Mouse (Mus musculus): ENCODE results near the gene Pard3b.

Pard3b gene

DNA sequence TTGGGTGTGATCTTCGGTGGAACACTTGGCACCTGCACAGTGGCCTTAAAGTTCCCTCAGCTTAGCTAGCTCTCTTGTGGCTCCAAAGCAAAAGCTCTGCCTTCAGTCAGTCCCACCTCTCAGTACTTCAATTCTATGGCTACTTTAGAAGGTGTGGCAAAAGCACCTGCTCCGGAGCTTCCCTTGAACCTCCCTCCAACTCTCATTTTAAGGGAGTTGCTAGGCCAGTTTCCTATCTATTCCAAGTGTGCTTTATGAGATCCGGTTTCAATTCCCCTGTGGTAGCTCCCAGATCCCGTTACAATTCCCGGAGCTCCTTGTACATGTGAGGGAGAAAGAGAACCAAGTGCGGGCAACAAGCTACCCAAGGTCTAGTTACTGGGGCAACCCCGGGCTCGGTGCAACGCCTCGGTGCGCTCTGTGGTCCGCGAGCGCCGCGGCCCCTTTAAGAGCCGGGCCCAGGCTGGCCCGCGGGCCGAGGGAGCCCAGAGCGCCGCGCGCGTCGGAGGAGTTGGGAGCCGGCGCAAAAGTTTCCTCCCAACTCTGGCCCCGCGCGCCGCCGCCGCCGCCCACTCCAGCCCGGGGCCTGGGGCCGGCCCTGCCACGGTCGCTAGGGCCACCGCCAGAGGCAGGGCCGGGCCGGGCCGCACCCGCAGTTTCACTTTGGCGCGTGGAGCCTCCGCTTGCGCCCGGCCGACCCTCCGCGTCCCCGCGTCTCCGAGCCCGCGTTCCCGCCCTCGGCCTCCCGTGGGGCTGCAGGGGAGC lies at the start of gene Pard3b:
Gene Pard3b (plus strand): TSS at position 478 of the 765 bp plus-strand sequence.
- in situ Hi-C loops (cut with MboI; ENCODE audit: low sequenced_read_pairs), result no loop called here

DNA sequence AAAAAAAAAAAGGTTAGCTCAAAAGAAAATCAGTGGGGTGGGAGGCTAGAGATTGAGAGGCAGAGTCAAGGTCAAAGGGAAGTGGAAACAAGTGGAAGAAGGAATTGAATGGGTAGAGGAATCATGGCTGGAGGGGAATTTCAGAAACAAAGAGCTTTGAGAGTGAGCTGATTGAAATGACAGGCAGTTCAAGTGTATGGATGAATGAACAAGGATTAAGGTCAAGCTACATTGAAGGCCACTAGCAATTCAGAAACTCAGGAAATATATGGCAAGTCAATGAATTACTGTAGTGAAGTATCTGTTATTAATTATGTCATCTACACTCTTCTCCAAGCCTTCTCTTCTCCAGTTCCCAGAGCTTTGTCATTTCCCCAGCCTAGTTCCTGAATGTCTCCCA lies 22.4 kb upstream of the Pard3b start:
- in situ Hi-C loops (cut with MboI; ENCODE audit: low sequenced_read_pairs), result no loop called here

DNA sequence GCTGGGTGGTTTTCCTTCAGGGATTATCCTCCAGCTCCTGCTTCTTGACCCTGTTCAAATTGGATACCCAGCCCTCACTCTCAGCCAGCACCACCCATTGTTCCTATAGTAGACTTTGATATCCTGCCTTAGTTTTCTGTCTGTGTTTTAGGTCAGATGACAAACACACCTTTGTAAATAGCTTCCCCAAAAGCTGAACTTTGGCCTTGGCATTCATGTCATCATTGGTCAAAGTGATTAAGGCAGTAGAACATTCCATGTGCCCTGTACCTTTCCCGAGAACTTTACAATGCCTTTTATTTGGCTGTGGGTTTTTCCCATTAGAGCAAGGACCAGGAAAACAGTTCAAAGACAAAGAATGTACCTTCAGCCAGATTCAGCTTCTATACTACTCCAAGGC lies 18.0 kb upstream of the Pard3b start:
- in situ Hi-C loops (cut with MboI; ENCODE audit: low sequenced_read_pairs), result no loop called here

DNA sequence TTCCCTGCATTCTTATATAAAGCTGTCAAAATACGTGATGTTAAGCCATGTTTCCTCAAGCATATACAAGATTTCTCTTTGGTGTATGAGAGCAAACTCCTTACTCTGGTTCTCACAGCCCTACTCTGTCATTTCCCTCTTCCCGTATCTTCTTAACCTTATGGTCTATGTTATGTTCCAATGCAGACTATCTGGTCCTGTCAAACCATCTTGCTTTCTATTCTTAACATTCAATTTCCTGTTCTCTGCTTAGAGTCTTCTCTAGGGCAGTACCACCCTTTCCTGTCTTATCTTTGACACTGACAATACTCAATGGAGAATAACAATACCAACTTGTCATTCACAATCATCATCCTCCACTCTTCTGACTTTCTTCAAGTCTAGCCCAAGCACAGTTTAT lies 8.8 kb upstream of the Pard3b start:
- in situ Hi-C loops (cut with MboI; ENCODE audit: low sequenced_read_pairs), result no loop called here

DNA sequence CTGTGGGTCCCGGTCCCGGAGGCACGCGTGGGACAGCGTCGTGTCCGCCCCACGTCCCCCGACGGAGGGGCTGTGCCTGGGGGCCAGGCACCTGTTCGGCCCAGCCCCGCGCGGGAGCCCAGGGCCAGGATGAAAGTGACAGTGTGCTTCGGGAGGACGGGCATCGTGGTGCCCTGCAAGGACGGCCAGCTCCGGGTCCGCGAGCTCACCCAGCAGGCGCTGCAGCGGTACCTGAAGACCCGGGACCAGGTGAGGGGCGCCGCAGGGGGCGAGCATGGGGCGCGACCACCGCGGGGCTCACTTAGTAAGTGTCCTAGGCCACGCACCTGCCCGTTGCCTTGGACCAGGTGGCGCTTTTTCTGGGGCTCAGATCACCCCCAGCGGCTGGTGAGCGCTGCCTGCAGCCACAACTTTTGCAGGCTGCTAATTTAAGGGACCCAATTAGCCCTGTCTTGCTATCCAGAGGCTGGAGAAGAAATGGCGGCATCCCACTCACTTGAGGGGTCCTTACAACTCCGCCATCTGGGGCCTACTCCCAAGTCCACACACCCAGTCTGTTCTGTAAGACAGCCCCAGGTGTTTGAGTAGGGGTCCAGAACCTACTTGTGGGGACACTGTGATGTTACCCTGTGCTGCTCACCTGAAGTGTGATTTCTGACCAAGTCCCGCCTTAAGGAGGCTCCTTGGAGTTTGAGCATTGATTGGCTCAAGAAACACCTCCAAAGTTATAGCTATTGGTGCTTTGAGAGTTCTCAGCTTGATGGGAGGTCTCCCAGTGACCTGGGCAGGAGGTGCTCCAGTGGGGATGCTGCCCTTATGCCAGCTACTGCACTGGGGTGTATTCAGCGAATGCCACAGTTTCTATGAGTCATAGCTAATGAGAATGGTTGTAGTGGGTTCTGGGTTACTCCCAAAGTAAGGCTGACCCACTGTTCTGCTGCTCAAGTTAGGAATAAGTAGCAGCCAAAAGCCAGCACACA lies 780 bp downstream of the Pard3b start:
- in situ Hi-C loops (cut with MboI; ENCODE audit: low sequenced_read_pairs), result no loop called here

DNA sequence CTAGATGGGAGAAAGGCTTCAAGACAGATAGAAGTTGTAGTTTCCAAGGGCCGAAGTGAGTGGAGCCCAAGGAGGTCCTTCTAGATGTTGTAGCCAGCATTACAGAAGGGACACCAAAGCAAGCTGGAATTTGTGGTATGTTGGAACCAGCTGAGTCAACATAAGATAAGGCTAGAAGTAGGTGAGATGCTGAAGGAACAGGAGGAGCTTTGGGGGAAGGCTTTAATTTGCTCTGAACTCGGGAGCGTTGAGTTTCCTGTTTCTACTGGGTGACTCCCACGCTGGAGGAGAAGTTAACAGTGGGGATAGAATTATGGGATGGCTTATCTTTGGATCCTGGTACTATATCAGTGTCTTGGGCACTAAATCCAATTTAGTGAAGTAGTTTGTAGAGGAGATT lies 3.3 kb downstream of the Pard3b start:
- in situ Hi-C loops (cut with MboI; ENCODE audit: low sequenced_read_pairs), result no loop called here

DNA sequence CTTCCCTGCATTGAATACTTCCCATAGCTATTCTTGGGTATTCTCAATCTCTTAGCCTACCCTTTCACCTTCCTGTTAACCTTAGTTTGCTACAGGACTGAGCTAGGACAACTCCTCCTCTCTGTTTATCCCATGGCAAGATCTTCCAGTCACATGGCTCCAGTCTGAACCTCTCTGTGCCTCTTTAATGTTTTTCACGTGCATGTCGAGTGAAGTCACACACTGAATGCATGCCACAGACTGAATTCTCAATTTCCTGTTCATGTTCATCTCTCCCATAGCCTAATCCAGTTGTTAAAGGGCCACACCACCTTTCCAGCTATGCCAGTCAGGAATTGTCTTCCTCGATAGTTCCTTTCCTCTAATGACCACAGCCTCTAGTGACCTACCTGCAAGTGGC lies 6.4 kb downstream of the Pard3b start:
- in situ Hi-C loops (cut with MboI; ENCODE audit: low sequenced_read_pairs), result no loop called here

DNA sequence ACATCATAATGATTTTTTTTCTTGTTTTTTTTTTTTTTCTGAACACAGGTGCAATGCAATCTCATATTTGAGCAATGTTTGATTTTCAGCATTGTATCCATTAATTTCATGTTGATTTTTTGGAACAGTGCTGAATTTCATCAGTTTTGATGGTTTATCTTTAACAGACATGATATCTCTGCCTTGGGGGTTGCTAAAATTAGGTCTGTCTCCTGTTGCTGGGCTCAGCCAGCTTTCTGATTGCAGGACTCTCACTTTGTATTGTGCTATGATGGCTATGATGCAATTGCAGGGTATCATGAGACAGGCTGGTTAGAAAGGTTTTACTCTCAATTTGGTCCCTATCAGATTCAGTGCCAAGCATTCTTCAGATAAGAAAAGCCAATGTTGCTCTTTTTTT lies 11.3 kb downstream of the Pard3b start:
- in situ Hi-C loops (cut with MboI; ENCODE audit: low sequenced_read_pairs), result no loop called here

DNA sequence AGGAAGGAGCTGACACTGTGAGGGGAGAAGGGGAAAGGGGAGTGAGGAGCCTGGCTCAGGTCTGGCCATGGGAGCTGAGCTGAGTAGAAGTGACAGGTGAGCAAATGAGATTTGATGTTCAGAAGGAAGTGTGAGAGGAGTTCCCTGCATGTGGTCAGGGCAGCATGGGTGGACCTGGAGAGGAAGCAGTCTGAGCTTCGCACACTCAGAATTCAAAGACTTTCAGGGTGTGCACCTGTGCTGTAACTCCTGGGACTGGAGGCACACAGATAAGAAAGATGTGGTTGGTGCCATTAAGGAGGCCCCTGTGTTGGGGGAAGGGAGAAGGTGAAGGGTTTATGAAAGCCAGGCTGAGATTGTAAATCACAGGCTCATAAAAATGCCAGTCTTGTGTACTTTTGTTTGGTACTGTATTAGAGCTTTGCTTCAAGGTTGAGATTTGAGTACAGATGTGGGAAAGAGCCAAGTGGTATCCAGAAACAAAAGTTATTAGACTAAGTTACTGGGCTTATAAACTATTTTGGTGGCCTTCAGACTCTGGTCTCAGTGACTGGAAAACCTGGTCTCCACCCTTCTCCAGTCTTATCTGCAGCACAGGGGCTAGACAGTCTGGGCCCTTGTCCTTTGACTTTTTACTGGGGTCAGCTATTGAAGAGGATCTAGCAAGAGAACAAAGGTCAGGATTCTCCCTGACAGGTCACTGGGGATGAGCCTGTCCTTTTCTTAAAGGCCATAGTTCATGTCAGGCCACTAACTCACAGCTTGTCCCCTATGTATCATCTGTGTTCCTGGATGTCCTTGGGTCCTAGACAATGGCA lies 13.0 kb downstream of the Pard3b start:
- in situ Hi-C loops (cut with MboI; ENCODE audit: low sequenced_read_pairs), result no loop called here

DNA sequence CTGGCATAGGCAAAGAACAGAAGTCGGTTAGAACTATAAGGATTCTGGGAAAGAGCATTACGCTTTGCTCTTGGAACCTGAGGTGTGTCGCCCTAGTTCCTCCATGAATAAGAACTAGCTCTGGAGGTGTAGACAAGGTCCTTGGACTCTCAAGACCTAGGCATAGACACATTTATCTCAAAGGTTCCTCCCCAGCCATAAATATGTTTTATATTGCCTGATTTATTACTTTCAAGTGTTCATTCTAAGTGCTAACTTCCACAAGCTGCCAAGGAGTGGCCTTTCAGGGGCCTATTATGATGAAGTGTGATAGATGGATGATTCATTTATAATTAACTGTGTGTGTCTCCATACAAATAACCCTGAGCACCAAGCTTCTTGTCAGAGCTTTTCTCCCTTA lies 19.1 kb downstream of the Pard3b start:
- in situ Hi-C loops (cut with MboI; ENCODE audit: low sequenced_read_pairs), result no loop called here

DNA sequence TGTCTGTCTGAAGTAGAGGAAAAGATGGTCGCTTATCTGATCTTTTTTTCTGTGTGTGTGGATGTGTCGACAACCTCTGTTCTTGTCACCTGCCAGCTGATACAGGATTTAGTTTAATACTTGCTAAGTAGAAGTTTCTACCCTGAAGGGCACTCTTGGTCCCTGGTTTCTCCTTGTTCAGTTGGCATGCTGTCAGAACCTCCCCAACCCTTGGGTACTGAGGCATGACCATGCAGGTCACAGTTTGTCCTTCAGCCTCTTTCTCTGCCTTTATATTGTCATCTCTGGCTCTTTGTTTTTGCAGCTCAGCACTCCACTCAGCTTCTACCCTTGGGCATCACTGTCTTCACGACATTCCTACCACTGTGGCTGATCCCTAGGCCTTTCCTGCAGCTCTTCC lies 21.3 kb downstream of the Pard3b start:
- in situ Hi-C loops (cut with MboI; ENCODE audit: low sequenced_read_pairs), result no loop called here

DNA sequence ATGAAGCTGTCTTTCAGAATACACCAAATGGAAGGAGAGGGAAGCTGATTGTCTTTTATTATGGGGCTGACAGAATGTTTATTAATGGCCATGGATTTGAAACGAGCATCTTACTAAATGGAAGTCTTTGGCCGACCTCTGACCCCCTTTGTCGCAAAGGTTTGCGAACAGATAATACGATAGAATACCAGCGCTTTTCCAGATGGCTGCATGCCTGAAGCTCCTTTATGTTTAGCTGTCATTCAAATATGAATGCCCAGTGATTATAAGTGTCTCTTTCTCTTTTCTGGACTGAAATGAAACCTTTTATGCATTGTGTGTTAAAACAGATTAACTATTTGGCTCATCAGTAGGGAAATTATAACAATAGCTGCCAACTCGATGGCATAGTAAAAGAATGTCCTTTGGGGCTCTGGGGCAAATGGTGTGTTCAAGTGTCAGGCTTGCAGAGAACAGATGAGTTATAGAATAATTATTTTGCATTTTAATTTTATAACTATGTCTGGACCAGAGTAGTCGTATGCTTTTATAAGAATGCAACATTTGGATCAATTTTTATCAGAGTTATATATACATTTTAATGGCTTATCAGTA lies 46.7 kb downstream of the Pard3b start:
- in situ Hi-C loops (cut with MboI; ENCODE audit: low sequenced_read_pairs), result no loop called here

DNA sequence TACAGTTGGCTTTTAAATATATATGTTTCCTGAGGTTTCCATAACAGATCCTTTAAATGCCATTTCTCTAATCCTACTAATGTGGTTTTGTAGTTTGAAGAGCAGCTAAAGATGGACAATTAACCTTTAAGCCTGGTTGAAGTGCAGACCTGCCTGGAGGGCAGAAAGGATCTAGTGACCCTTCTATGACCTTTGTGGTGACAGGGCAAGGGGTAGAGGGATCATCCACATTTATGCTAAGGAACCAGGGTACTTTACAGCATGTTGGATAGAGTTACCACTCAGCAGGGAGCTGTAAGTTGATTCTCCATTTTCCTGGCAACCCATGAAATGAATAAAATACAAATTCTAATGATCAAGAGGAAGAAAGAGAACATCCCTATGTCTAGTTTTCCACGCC lies 47.3 kb downstream of the Pard3b start:
- in situ Hi-C loops (cut with MboI; ENCODE audit: low sequenced_read_pairs), result no loop called here

DNA sequence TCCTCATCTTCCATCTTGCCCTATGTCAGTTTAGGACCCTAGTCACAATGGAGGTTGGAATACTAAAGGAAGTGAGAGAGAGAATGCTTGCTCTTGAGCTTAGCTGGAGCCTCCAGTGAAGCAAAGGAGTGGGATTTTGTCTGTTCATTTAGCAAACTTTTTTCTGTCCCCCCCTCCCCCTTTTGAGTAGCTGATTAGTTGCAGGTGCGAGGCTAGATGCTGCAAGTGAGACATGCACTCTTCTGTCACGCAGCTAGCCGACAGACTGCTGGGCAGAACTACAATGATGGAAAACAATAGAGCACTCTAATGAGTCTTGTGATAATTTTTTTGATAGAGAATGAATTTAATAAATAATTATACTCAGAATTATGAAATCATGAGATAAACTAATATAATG lies 49.7 kb downstream of the Pard3b start:
- in situ Hi-C loops (cut with MboI; ENCODE audit: low sequenced_read_pairs), result no loop called here

DNA sequence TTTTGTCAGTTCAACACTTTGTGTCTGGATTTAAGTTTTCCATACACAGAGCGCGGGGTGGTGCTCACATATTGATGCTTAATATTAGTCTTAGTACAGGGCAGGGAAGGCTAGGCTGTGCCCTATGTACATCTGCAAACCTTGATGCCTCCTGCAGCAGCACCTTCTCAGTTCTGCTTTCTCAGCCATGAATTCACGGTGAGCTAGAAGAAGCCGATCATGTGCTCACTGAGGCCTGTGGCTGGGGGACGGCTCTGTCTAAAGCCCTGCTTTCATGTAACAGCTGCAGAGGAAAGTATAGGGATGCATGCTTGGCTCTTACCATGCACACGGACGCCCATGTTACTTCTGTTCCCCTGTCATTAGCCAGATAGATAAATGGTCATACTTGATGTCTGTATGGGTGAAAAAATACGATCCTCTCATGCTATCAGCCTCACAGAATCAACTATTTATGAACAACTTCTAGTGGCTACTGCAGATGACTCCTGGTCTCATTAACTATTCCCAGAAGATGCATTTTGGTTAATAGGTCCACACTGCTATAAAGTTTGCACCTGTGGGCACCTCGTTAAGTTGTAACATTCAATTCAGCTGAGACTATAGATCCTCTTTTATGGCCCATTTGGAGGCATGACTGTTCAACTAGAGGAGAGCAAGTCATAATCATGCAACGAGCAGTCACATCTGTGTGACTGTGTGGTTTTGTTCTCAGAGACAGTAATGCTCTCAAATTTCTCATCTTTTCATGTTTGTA lies 60.0 kb downstream of the Pard3b start:
- in situ Hi-C loops (cut with MboI; ENCODE audit: low sequenced_read_pairs), result no loop called here

DNA sequence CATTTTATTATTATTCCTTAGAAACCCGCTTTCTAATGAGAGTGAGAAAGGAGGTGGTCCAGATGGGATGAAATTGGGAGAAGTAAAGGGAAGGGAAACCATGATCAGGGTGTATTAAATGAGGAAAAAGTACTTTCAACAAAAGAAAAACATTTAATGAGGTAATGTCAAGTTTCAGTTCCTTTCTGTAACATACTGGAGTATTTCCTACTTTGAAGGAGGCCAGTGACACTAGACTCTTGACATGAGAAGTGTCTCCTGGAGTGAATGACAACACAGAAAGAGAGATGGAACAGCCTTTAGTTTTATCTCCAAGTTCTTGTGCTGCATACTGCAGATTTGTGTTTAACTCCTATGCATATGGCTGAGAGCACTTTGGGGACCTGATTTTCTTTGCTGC lies 71.2 kb downstream of the Pard3b start:
- in situ Hi-C loops (cut with MboI; ENCODE audit: low sequenced_read_pairs), result no loop called here

DNA sequence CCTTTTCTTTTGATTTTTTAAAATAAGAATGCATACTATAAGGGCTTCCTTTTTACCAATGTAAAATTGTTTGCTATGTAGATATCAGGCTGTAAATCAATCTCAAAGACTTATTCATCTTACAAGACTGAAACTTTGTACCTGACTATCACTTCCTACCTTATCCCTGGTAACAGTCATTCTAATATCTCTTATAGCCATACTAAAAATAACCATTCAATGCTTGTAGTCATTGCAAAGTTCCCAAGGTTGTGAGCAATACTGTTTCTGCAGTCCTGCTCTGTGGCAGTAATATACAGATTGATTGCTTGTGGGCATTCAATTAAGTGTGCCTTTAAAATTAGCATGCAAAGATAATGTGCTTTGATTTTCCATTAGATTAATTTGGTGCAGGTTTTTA lies 72.9 kb downstream of the Pard3b start:
- in situ Hi-C loops (cut with MboI; ENCODE audit: low sequenced_read_pairs), result no loop called here

DNA sequence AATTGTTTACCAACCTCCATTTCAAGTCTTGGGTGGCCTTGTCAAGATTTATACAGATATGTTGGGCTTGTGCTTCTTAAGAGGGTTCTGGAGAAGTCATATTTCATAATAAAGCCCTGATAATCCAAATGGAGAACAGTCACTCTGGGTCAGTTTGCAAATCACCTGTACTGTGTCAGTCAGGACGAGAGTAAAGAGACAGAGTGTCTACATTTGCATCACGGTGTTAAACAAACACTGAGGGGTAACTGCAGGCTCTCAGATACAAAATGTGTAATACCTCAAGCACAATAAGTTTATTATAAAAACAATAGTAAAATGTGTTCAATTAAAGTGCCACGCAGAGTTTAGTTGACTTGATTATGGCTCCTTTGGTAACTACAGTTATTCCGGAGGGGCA lies 91.0 kb downstream of the Pard3b start:
- in situ Hi-C loops (cut with MboI; ENCODE audit: low sequenced_read_pairs), result no loop called here

DNA sequence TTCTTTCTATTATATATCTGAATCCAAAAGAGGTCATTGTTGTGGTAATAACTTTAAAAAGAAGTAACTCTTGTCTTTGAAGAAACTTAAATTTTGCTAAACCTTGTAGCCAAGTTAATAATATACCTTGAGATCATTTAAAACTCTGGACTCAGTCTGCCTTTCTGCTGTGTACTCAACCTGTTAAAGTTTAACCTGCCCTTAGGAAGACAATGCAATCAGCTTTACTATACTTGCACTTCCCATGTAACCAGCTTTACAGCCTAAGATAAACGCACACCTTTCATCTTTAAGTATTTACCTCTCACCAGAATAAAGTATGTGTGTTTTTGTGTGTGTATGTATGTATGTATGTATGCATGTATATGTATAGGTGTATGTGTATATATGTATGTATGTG lies 97.9 kb downstream of the Pard3b start:
- in situ Hi-C loops (cut with MboI; ENCODE audit: low sequenced_read_pairs), result no loop called here

DNA sequence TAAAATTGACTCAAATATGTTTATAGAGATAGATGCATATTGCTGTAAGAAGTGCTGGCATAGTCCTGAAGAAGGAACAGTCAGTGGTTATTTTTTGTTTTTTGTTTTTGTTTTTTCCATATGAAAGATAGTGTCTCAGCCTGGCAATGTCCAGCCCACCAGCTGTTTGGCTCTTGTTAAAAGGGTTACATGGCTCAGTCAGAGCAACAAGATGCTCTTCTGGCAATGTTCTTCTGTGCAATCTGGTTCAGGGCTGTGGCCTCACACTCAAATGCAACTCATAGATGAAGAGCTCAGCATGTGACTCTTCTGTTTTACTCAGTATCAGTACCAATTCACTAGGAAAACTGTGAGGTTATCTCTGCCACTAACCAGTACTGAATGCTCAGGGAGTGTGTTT lies 104.2 kb downstream of the Pard3b start:
- in situ Hi-C loops (cut with MboI; ENCODE audit: low sequenced_read_pairs), result no loop called here
